Mouse (Mus musculus): ENCODE results near the gene Ube2o.
"Not testable (repeated sequence)": the region's sequence is repeated elsewhere in the genome, so short reads cannot be mapped to it uniquely, and the experiment has no call there.

The Ube2o gene

GRCm38 (mm10) chr11:116613234-116613633 is 32.0 kb upstream of the Ube2o start:
- no peak for DNase-seq

GRCm38 (mm10) chr11:116612554-116612953 is 31.3 kb upstream of the Ube2o start:
- no peak for DNase-seq

DNA sequence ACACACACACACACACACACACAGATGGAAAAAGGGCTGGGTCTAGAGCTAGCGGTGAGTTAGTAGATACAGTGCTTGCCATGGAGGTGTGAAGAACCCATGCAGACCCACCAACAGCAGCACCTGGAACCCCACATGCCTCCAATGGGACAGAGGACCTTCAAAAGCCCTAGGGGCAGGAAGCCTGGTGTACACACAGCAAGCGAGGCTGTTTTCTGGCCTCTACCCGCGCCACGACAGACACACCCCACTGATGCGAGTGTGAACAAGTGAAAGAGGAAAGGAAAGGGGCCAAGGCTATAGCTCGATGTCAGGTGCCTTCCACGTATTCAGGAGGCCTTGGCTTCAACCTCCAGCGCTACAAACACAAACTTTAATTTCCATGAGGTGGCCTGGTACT is 30.6 kb upstream of the Ube2o start:
- DNase-seq = no peak

GRCm38 (mm10) chr11:116611168-116611567 is 29.9 kb upstream of the Ube2o start:
- DNase-seq = not testable (repeated sequence)

- DNase-seq = no peak
Observed at GRCm38 (mm10) chr11:116609965-116610630, 28.9 kb upstream of the Ube2o start.

DNA sequence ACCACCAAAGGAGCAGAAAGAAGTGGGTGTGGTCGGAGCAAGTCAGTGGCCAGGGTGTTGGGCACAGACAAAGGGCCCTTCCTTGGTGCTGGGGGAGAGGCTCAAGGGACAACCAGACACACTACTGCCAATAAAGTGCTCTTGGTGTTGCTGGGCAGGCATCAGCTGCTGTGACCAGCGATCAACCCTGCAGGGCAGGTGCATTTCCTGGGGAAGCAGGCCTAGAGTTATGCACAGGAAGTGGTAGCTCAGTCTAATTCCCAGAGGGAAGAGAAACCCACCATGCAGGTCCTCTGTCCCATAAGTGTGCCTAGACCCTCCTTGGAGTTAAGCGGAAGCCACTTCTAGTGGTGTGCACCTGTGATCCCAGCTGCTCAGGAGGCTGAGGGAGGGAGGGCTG is 26.5 kb upstream of the Ube2o start:
- no peak for DNase-seq

GRCm38 (mm10) chr11:116604097-116604496 is 22.9 kb upstream of the Ube2o start:
- no peak for DNase-seq

DNA sequence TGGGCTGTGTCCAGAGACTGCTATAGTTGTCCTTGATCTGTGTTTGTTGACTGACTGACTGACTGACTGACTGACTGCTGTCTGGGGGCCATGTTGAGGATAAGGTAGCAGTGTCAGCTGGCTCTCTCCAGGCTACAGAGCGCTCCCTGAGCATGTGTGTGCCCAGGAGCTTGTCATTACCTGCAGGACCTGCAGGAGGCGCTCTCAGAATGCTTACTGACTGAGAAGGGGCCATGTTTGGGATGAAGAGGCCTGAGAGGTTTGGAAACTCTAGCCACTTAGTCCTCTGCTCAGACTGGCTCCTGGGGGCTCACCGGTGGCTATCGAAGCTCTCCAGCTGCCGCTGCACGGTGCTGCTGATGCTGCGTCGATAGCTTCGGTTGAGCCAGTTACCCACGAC is 22.1 kb upstream of the Ube2o start:
- DNase-seq = no peak

DNA sequence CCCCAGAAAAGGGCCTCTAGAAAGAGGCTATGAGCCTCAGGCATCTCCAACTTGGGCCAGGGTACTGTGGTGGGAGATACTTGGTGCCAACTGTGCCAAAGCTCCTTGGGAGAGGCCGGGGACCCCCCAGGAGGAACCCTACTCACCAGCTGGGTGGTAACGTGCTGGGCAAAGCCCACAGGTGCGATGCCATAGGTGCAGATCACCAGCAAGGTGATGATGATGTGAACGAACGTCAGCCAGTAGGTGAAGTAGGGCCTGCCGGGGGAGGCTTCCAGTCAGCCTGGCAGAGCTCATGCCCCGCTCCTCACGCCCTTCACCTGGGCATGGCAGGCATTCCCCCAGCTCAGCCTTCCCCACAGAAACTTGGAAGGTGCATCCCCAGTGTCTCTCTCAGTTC is 20.8 kb upstream of the Ube2o start:
- DNase-seq = no peak

- DNase-seq = no peak
Observed at GRCm38 (mm10) chr11:116601166-116601565, 19.9 kb upstream of the Ube2o start.

GRCm38 (mm10) chr11:116599230-116599629 is 18.0 kb upstream of the Ube2o start:
- DNase-seq = no peak

DNA sequence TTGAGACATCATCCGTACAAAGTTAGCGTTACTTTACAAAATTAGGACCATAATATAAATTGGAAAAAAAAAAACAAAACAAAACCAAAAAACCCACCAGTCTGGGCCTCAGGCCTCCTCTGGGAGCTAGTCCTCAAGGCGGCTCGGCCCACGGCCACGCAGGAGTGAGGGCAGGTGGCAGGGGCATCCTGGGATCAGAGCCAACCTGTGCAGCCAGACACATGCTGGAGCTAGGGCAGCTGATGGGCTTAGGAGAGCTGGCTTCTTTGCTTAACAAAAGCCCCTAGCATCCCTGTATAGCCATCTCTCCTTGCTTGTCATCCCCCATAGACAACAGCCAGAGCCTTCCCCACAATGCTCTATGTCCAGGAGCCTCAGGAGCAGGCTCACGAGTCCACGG is 16.9 kb upstream of the Ube2o start:
- DNase-seq = no peak

- no peak for DNase-seq
Observed at GRCm38 (mm10) chr11:116596766-116597165, 15.5 kb upstream of the Ube2o start.

DNA sequence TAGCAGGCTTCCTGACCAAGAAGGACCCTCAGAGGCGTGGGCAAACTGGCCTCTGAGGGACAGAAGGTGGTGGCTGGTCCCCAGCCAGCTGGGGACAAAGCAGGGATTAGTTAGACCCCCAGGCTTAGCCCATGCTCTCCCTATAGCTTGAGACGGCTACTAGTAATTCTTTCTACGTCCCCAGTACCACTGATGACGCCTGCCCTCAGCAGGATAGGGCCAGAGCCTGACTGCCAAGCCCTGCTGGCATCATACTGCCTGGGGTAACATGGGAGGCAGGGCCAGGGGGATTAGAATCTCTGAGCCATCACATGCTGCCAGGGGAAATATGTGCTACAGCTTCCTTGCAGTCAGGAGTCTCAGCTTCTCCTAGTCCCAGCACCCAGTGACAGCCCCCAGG is 12.1 kb upstream of the Ube2o start:
- no peak for DNase-seq

GRCm38 (mm10) chr11:116592428-116592827 is 11.2 kb upstream of the Ube2o start:
- peak; percentile 92 for DNase-seq

DNA sequence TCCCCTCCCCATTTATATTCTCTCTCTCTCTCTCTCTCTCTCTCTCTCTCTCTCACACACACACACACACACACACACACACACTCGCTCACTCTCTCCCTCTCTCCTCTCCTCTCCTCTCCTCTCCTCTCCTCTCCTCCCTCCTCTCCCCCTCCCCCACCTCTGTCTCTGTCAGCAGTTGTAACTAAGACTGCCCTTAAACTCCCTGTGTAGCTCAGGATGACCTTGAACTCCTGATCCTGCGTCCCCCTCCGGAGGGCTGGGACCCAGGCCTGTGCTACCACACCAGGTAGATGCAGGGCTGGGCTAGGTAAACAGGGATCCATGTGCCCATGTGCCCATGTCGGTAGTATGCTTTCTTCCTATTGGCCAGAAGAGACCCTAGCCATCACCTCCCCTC is 10.4 kb upstream of the Ube2o start:
- no peak for DNase-seq

DNA sequence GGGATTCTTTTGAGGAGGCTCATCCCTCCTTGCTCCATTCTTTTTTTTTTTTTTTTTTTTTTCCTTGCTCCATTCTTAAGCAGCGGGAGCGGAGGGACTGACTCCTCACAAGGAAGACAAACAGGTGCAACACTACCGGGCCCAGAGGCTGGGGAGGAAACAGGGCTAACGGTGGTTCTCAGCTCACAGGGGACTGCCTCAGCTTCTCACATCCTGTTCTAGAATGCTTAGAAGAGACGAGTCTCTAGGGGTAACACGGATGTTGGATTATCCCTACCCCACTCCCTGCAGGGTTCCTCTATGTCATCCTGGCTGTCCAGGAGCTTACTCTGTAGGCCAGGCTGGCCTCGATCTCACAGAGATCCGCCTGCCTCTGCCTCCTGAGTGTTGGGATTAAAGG is 8.3 kb upstream of the Ube2o start:
- no peak for DNase-seq

DNA sequence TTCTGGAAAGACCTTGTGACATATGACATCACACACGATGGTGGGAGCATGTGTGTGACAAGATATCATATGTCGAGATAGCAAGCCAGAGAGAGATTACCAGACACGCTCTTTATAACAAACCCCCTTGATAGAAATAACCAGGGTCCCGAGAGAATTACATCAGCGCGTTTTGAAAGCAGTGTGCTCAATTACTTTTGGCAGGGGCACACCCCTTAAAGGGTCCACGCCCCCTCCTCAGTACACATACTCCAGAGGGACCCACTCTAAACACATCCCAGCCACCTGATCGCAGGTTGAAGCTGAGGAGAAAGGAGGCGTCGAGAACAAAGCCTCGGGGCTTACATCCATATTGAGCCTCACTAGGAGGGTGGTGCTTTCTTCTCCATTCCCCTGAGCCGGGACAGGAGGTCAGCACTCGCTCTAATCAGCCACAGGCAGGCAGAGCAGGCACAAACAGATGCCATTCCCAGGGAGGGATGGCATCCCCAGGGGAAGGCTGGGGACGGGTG is 7.8 kb upstream of the Ube2o start:
- no peak for DNase-seq

DNA sequence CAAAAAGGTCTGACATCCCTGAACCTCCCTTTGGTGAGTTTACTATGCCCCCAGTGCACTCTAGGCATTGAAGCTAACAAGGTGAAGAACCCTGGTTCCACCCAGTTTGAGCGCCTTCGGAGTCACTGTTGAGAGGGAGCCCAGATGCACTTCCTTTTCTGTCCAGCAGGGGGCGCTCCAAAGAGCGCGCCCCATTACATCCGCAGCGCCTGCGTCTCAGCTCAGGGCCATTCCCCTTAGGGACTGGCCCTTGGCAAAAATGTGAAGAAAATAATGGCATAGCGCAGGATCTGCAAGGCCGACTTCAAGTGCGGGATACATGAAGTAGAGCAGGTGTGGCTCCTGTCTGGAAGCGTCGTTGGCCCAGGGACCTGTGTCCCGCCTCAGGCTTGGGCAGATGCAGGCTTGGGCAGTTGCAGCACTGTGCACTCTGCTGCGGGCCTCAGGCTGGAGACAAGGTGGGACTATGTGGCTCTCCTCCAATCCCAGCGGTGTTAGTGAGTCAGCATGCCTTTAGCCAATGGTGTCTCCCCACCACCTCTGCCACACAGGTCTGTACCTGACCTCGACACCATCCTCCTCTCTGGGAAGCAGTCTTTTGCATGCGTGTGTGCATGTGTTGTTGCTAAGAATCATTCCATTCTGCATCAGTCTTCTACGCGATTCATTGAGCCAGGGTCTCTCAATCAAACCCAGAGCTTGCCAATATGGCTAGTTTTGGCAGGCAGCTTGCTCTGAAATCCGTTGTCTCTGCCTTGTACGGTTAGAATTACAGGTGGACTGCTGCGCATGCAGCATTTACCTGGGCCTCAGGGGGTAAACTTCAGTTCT is 5.8 kb upstream of the Ube2o start:
- DNase-seq = peak; percentile 54

GRCm38 (mm10) chr11:116586310-116586709 is 5.1 kb upstream of the Ube2o start, which contains the start of gene Aanat:
Gene Aanat (plus strand): TSS chr11:116586432.
- no peak for DNase-seq

GRCm38 (mm10) chr11:116585682-116586081 is 4.4 kb upstream of the Ube2o start:
- no peak for DNase-seq

DNA sequence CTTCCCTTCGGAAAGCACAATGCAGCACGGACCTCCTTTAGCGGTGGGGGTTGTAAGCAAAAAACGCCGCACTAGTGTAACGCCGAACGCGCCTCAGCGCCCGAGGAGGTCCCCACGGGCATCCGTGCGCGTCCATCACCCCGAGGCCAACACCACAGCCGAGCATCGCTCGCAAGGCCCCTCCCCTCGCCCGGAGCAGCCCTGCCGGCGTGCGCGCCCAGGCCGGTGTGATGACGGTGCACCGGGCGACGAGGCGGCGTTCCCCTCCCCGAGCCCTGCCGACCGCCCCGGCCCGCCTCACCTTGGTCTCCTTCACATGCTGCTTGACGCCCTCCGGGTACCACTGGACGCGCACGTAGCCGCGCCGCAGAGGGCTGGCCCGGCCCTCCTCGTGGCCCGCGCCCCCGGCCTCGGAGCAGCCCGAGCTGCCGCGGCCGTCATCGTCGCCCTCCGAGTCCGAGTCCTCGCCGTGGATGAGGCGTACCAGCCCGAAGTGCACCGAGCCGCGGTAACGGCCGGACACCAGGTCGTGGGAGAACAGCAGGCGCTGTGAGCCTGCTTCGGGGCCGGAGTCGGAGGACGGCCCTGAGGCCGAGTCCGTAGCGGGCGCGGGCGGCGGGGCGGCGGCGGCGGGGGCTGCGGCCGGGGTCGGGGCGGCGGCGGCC is 404 bp downstream of the Ube2o start:
- DNase-seq = peak; percentile 41

GRCm38 (mm10) chr11:116580031-116580652 is 1.1 kb downstream of the Ube2o start:
- DNase-seq = no peak

Measured in kidney, adult 11 months (tissue).